Mouse (Mus musculus) E14TG2a.4 (cell line): ENCODE measurements around the gene Gm5460.

Experiments
- H3K27me3 ChIP-seq: 2 replicates; pipeline ENCODE4 v1.6.1; 2014; ENCODE audit warnings: low read length, control low read depth; ENCODE audit not compliant: insufficient read depth
- H3K36me3 ChIP-seq: 2 replicates; pipeline ENCODE4 v1.6.1; 2014; ENCODE audit warnings: low read length, control low read depth; ENCODE audit not compliant: insufficient read depth
- H3K4me1 ChIP-seq: replicated peaks from 2 replicates; pipeline ENCODE4 v1.6.1; 2014; ENCODE audit warnings: low read depth, low read length, control low read depth
- H3K4me3 ChIP-seq: replicated peaks from 2 replicates; pipeline ENCODE4 v1.5.1; 2014; ENCODE audit warnings: mild to moderate bottlenecking, low read length
- H3K9me3 ChIP-seq: 2 replicates; pipeline ENCODE4 v1.6.1; 2014; ENCODE audit warnings: low read length, control low read depth
- CTCF ChIP-seq: conservative IDR thresholded peaks from 2 replicates; pipeline ENCODE4 v1.5.1; 2014; ENCODE audit warnings: low read length
- NANOG ChIP-seq: IDR thresholded peaks from 2 replicates; pipeline ENCODE4 v1.6.1; 2014; ENCODE audit warnings: borderline replicate concordance, low read length, mixed read lengths
- POU5F1 ChIP-seq: IDR thresholded peaks from 2 replicates; pipeline ENCODE4 v1.6.1; 2014; ENCODE audit warnings: low read length, borderline replicate concordance

The Gm5460 gene

DNA sequence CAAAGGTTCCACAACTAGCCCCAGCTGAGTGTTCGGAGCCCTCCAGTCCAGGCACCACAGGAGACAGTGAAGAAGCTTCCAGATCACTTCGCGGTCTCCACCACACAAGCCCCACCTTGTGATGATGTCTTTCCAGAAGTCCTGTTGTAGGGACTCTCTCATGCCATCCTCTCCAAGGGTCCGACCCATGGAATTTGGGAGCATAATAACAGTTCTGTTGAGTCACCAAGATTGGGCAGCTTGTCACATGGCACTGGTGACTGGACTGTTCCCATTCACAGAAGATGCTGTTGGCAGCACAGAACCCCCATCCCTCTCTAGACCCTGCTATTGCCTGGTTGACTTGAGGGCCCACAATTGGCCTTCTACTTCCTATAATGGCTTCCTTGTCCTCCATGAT lies at the start of gene Gm5460:
TSS of gene Gm5460 (plus strand) at position 378 of the 400 bp plus-strand sequence.
- H3K36me3 ChIP-seq: no peaks in the 10 kb centered on the region
- no peaks in the 10 kb centered on the region; the same call in 1 of the 2 replicates for H3K9me3 ChIP-seq
- no peaks in the 10 kb centered on the region for H3K27me3 ChIP-seq
- no peak for TF ChIP-seq NANOG
- TF ChIP-seq CTCF: no peak
- TF ChIP-seq POU5F1: no peak
- no peak within 1 kb of the TSS for H3K4me3 ChIP-seq
- H3K4me1 ChIP-seq: no peaks in the 10 kb centered on the region

DNA sequence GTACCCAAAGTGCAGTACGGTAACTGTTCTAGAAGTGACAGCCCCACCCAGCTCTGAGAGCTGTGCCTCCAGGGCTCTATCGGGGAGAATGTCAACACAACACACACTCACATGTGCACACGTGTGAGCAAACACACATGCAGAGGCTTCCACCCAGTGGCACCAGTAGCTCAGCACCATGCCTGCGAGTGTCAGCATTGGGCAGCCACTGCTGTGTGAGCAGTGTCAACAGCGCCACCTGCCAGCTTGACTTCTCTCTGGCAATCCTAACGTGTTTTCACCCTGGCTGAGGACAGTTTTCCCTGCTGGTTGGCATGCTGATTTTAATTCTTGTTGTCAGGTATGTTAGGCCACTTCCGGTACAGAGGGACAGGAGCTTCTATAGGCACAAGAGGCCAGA lies 43.9 kb upstream of the Gm5460 start:
- Histone ChIP-seq H3K27me3 (peaks cover 9% of the 10 kb centered on the region; the same call in 1 of the 2 replicates), H3K4me1 (no peaks in the 10 kb centered on the region), H3K4me3 (no peak overlapping the region), H3K36me3 (no peaks in the 10 kb centered on the region), H3K9me3 (no peaks in the 10 kb centered on the region)
- TF ChIP-seq POU5F1 (no peak), CTCF (no peak), NANOG (no peak)

DNA sequence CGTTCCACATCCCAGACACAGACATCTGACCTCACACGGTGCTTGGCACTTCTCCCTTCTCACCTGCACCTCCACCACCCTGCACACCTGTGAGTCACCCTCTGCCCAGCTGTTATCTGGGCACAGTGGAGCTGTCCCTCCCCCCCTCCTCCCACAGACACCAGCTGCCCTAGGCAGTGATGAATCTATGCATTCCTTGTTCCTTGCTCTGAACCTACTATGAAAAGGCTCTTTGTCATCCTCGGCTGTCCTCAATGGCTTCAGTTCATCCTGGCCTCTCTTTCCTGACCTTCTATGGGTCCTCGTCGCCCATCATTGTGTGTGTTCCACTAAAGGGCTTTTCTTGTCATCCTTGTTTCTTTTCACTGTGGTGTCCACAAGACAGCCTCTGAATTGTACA lies 41.8 kb upstream of the Gm5460 start:
- Histone ChIP-seq H3K27me3 (peaks cover 29% of the 10 kb centered on the region), H3K9me3 (no peaks in the 10 kb centered on the region), H3K4me1 (peaks cover 5% of the 10 kb centered on the region), H3K36me3 (no peaks in the 10 kb centered on the region), H3K4me3 (no peak overlapping the region)
- TF ChIP-seq NANOG: no peak
- no peak for TF ChIP-seq POU5F1
- TF ChIP-seq CTCF: no peak

DNA sequence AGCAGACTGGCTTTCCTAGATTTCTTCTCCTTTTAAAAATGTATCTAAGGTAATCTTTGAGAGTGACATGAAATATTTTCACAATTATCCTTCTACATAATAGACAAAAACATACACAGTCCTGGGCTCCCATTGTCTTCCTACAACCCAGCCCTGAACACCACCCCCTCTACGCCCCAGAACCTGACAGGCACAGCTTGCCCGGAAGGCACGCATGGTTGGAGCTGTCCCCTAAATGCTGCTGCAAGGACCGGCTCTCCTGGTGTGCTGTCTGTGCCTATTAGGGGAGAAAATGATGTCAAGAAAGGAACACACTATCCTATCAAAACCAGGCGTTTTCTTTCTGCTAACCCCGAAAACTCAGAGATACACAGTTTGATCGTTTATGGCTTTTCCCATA lies 38.8 kb upstream of the Gm5460 start:
- TF ChIP-seq NANOG (no peak), CTCF (no peak), POU5F1 (no peak)
- peaks cover 5% of the 10 kb centered on the region for H3K4me1 ChIP-seq

DNA sequence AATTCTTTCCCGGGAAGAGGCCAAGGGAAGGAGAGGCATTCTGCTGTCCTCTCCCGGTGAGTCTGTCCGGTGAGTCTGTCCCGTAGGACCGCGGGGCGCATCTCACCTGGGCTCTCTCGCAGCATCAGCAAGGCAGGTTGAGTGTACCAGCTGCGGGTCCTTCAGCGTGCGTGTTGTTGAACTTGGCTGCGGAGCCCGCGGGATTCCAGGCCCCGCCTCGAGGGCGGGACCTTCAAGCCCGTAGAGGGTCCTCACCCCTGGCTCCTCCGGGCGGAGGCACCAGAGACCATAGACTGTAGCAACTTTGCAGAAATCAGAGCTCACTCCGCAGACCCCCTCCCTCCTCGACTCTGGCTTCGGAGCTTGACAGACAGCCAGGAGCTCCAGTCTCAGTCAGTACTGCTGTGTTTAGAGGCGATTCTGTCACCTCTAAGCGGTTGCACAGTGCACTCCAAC lies 37.9 kb upstream of the Gm5460 start, which contains the start of gene Zfp488:
TSS of gene Zfp488 (minus strand) at position 161 of the 456 bp plus-strand sequence.
- Histone ChIP-seq H3K9me3 (peaks cover 3% of the 10 kb centered on the region; the same call in 1 of the 2 replicates), H3K4me1 (peaks cover 5% of the 10 kb centered on the region)
- TF ChIP-seq POU5F1 (no peak), NANOG (no peak), CTCF (no peak)

More for the DNA sequence above, 38.8 kb upstream of the Gm5460 start:
- peaks cover 32% of the 10 kb centered on the region for H3K27me3 ChIP-seq
- no peaks in the 10 kb centered on the region for H3K36me3 ChIP-seq
- no peak overlapping the region for H3K4me3 ChIP-seq
- H3K9me3 ChIP-seq: peaks cover 3% of the 10 kb centered on the region; the same call in 1 of the 2 replicates

DNA sequence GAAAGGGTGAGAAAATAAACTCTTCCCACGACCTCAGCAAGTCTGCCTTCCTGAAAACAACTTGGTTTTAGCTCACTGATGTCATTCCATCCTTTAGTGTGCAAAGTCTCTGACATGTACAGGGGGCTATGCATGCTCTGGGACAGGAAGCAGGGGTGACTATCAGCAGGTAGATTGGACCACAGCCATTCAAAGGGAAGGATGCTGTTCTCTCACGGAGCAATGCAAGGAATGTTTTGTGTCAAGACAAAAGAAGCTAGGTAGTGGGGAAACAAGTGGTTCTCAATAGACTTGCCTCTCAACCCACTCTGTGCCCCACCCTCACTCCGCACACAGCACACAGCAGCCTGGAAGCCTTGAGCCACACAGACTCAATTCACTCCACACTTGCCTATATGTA lies 27.4 kb upstream of the Gm5460 start:
- no peak for TF ChIP-seq NANOG
- TF ChIP-seq POU5F1: no peak
- TF ChIP-seq CTCF: no peak
- Histone ChIP-seq H3K36me3 (no peaks in the 10 kb centered on the region), H3K27me3 (peaks cover 37% of the 10 kb centered on the region), H3K4me1 (peaks cover 13% of the 10 kb centered on the region), H3K9me3 (no peaks in the 10 kb centered on the region), H3K4me3 (no peak overlapping the region)

More for the DNA sequence above, 37.9 kb upstream of the Gm5460 start, which contains the start of gene Zfp488:
- Histone ChIP-seq H3K36me3 (no peaks in the 10 kb centered on the region), H3K27me3 (peaks cover 32% of the 10 kb centered on the region), H3K4me3 (peak within 1 kb of the TSS; percentile 57)

DNA sequence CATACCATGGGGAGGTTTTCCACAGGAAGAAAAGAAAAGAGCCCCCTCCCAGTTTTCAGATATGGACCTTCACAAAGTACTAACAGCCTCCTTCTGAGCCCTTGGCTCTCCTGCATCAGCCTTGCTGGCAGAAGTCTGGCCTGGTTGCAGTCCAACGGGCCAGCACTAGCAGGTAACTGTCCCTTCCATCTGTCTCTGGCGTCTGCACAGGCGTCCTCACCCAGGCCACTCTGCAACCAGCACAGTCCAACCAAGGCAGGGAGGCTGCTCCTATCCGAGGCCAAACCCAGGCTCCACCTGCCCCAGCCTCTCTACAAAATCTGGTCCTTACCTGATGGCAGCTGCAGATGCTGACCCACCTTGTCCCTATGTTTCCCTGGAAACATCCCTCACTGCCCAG lies 24.6 kb upstream of the Gm5460 start:
- Histone ChIP-seq H3K36me3 (no peaks in the 10 kb centered on the region), H3K9me3 (no peaks in the 10 kb centered on the region), H3K4me1 (peaks cover 13% of the 10 kb centered on the region), H3K4me3 (no peak overlapping the region), H3K27me3 (peaks cover 37% of the 10 kb centered on the region)
- TF ChIP-seq POU5F1 (no peak), CTCF (no peak), NANOG (no peak)

DNA sequence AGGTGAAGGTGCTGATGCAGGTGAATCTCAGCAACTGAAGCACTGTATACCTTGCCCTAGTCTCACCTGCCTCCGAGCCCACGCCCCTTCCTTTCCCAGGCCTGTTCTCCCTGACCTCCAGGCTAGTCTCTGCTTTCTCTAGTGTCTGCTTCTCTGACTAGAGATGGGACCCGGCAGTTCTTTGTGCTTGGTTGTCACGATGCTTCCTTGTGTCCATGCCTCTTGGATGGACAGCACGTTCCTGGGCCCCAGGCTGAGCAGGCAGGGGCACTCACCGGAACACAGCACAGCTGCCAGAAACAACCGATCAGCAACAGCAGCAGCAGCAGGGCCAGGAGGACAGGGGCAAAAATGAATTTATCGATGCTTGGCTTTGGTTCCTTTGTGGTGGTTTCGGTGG lies 23.5 kb upstream of the Gm5460 start:
- Histone ChIP-seq H3K36me3 (no peaks in the 10 kb centered on the region), H3K9me3 (no peaks in the 10 kb centered on the region), H3K27me3 (peaks cover 34% of the 10 kb centered on the region), H3K4me3 (no peak overlapping the region), H3K4me1 (peaks cover 13% of the 10 kb centered on the region)
- no peak for TF ChIP-seq CTCF
- TF ChIP-seq POU5F1: no peak
- no peak for TF ChIP-seq NANOG

DNA sequence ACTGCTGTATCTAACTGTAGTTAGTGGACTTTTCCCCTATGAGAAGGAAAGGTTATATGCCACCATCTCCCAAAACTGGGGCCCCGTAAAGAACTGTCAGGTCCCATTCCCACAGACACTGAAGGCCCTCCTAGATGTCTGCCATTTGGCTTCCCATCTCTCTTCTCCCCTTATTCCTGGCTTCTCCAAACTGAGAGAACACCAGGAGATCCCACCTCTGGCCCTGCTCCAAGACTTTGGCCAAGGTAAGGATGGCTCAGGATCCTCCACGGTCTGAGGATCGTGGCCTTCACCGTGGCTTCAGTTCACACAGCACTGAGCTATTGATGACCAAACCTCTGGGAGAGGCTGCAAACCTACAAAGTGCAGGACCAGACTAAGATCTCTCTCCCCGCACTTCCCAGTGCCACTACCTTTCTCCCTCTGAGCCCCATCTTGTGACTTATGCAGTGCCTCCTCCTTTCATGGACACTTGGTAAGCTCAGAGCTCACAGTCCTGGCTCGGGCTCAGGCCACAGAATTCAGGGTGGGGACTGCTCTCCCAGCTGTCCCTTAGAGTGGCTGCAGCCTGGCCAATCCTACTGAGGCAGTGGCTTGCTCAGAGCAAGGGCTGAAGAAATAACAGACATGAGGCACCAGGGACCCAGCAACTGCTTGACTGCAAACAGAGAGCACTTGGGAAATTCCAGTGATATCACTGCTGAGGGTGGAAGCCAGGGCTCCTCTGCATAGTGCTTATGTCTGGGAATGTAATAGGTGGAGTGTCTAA lies 22.9 kb upstream of the Gm5460 start:
- Histone ChIP-seq H3K4me3 (no peak overlapping the region), H3K4me1 (peaks cover 10% of the 10 kb centered on the region), H3K9me3 (no peaks in the 10 kb centered on the region), H3K36me3 (no peaks in the 10 kb centered on the region), H3K27me3 (peaks cover 30% of the 10 kb centered on the region)
- TF ChIP-seq NANOG (no peak), CTCF (no peak), POU5F1 (no peak)
